ENCODE assay signal across 14 mouse cellular contexts in the genomic region with DNA sequence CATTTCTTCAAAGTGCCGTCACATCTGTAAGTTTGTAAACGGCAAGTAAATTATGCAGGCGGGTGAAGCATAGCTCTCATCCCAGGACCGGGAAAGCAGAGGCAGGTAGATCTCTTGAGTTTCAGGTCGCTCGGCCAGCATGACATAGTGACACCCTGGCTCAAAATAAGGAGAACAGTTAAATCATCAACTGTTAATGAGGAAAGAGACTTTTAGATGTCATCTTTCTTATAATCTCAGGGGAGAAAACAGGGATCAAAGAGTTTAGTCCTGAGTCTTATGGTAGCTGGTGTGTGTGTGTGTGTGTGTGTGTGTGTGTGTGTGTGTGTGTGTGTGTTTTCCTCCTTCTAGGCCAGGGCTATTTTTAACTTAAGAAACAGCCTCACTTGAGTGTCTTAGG.
"Had no signal": no experiment of that assay in that cellular context is flagged by ENCODE, and none has a peak within 500 bp of the region (broad histone marks: within the 10 kb centered on the region; RNA-seq: fewer than 3 reads in every experiment).

No protein-coding gene starts in this region.

- H3K27ac ChIP-seq: macrophage; midbrain, embryonic 12.5 days; midbrain, embryonic 15.5 days; neural tube, embryonic 12.5 days; stomach, embryonic 15.5 days; stomach, postnatal 0 days had no signal

- H3K9me3 ChIP-seq: midbrain, embryonic 15.5 days; neural tube, embryonic 12.5 days; stomach, embryonic 15.5 days had no signal

- H3K4me3 ChIP-seq: megakaryocyte, embryonic 14.5 days; midbrain, embryonic 12.5 days; midbrain, embryonic 15.5 days; neural tube, embryonic 12.5 days; stomach, embryonic 15.5 days had no signal

- H3K27me3 ChIP-seq: midbrain, embryonic 12.5 days; midbrain, embryonic 15.5 days; neural tube, embryonic 12.5 days; stomach, embryonic 15.5 days had no signal

- H3K9ac ChIP-seq: lung, embryonic 14.5 days; midbrain, embryonic 12.5 days; midbrain, embryonic 15.5 days; neural tube, embryonic 12.5 days; stomach, embryonic 15.5 days had no signal

- H3K36me3 ChIP-seq: midbrain, embryonic 12.5 days; midbrain, embryonic 15.5 days; neural tube, embryonic 12.5 days; stomach, embryonic 15.5 days had no signal

- H3K4me2 ChIP-seq: lung, embryonic 14.5 days; midbrain, embryonic 12.5 days; midbrain, embryonic 15.5 days; neural tube, embryonic 12.5 days; stomach, embryonic 15.5 days had no signal

- DNase-seq: lung, adult 18-20 months; lung, embryonic 14.5 days; lung, postnatal 10 days; right cerebral cortex, postnatal 14 days; thymus, adult 2 months; thymus, postnatal 25 days; thymus, postnatal 4 days had no signal

- ATAC-seq: midbrain, embryonic 15.5 days had no signal
